Mouse (Mus musculus) cortical plate, adult 2 months (tissue): ENCODE measurements around the gene Mad2l1bp.

Source experiments
- CTCF ChIP-seq: fragments of 200-500 bp; IDR thresholded peaks from 2 replicates; pipeline ENCODE4 v1.5.1; 2011; ENCODE audit warnings: mild to moderate bottlenecking, control low read depth, low read length; ENCODE audit not compliant: insufficient read depth; ENCODE audit errors: extremely low read depth
- POLR2A ChIP-seq: fragments of 200-500 bp; IDR thresholded peaks from 2 replicates; pipeline ENCODE4 v1.6.1; 2011; ENCODE audit warnings: mild to moderate bottlenecking, low read length, control low read depth; ENCODE audit not compliant: insufficient read depth; ENCODE audit errors: extremely low read depth

- TF ChIP-seq CTCF (no peak), POLR2A (no peak)
Measured at GRCm38 (mm10) chr17:46108286-46108685, 45.1 kb downstream of the Mad2l1bp start.
